Mouse (Mus musculus) thymus, adult 2 months (tissue): Measurements from ENCODE around the gene Celf2. TPM values are rescaled to one million over a fixed set of nuclear protein-coding genes. Genes with fewer than 3 reads are reported as not detected.

Source experiments
- DNase-seq: peaks from one replicate; pipeline ENCODE4 v3.0.0; 2021
- H3K27ac ChIP-seq: fragments of 200-500 bp; 2 replicates; pipeline ENCODE4 v1.5.1; 2012; ENCODE audit warnings: low read length, control low read depth; ENCODE audit not compliant: control insufficient read depth, insufficient read depth
- H3K27me3 ChIP-seq: fragments of 200-500 bp; 2 replicates; pipeline ENCODE4 v1.6.1; 2012; ENCODE audit warnings: mild to moderate bottlenecking, low read length, moderate library complexity, mixed read lengths; ENCODE audit not compliant: control insufficient read depth, insufficient read depth
- H3K36me3 ChIP-seq: fragments of 200-500 bp; 2 replicates; pipeline ENCODE4 v1.6.1; 2012; ENCODE audit warnings: mild to moderate bottlenecking, low read length, moderate library complexity; ENCODE audit not compliant: control insufficient read depth, insufficient read depth
- H3K4me1 ChIP-seq: fragments of 200-500 bp; replicated peaks from 2 replicates; pipeline ENCODE4 v1.6.1; 2012; ENCODE audit warnings: low read length; ENCODE audit not compliant: control insufficient read depth, insufficient read depth
- H3K4me3 ChIP-seq: fragments of 200-500 bp; 2 replicates; pipeline ENCODE4 v1.5.1; 2012; ENCODE audit warnings: mild to moderate bottlenecking, low read length, control low read depth, moderate library complexity; ENCODE audit not compliant: control insufficient read depth, insufficient read depth
- CTCF ChIP-seq: fragments of 200-500 bp; IDR thresholded peaks from 2 replicates; pipeline ENCODE4 v1.5.1; 2012; ENCODE audit warnings: mild to moderate bottlenecking, control low read depth, low read length, moderate library complexity, borderline replicate concordance; ENCODE audit not compliant: control insufficient read depth, poor library complexity, insufficient read depth; ENCODE audit errors: extremely low read depth
- POLR2A ChIP-seq: fragments of 200-500 bp; IDR thresholded peaks from 2 replicates; pipeline ENCODE4 v1.6.1; 2012; ENCODE audit warnings: mild to moderate bottlenecking, low read length, control low read depth, moderate library complexity; ENCODE audit not compliant: control insufficient read depth, poor library complexity, insufficient read depth; ENCODE audit errors: extremely low read depth
- WGBS: fragments of 180-500 bp; shearing (Covaris S2); methylation state at CpG from one replicate; pipeline ENCODE4 v1.1.7; 2018; 5-methylcytosine and 5-hydroxymethylcytosine counted together
- polyA plus RNA-seq: library from polyadenylated mRNA; depleted of rRNA; stranded (reverse); fragments of >200 nt; gene quantifications from 2 replicates; pipeline ENCODE4 v1.2.3, GENCODE M21; 2012

Gene Celf2
- polyA plus RNA-seq, 1 experiment, result 214 TPM

DNA sequence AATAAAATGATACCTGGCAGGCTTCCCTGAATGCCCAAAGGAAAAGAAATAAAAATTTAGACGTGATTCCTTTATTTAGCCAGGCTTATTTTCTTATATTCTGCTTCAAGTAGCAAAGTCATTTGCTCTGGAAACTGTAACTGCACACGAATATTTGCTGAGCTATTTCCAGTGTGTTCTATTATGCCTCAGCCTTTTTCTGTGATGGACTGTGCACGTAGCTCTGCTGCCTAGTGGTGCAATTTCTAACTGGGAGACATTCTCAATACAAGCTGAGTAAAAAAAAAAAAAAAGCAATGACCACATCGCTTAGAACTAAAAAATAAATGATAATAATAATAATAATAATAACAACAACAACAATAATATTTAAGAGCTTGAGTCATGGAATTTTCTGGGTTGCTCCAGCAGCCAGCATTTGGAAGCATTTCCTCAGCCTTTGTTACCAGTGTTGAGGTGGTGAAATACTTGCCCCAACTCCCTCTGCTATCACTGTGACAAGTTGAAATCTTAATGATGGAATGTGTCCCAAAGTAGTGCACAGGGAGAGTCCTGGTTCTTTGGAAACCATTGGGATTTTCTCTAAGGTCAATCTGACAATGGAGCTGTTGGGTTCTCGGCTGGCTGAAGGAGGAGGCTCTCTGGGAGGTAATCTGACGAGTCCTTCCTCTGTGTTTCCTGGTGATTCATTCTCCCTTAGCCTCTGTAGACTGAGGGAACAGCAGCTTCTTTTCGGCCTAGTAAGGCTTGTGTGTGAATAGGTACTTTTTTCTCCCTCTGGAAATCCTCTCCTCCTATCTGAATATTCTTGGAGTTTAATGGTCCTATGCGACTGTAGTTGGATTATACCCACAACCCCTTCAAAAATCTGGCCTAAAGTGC is 181.1 kb downstream of the Celf2 start:
- TF ChIP-seq POLR2A (no peak), CTCF (no peak)
- Histone ChIP-seq H3K4me1 (no peaks in the 10 kb centered on the region), H3K4me3 (no peak overlapping the region), H3K36me3 (no peaks in the 10 kb centered on the region), H3K27me3 (no peaks in the 10 kb centered on the region), H3K27ac (no peak overlapping the region)
- DNase-seq, result no peak
- 82% methylated on average over 8 of the region's 8 CpGs for WGBS

- H3K4me1 ChIP-seq, result no peaks in the 10 kb centered on the region
- no peaks in the 10 kb centered on the region for H3K27me3 ChIP-seq
- H3K36me3 ChIP-seq, result no peaks in the 10 kb centered on the region
- no peak overlapping the region for H3K27ac ChIP-seq
- no peak overlapping the region for H3K4me3 ChIP-seq
- TF ChIP-seq CTCF (no peak), POLR2A (no peak)
- WGBS, result 89% methylated on average over 3 of the region's 3 CpGs
- no peak for DNase-seq
Measured at GRCm38 (mm10) chr2:7319760-7320159, 189.6 kb downstream of the Celf2 start.

DNA sequence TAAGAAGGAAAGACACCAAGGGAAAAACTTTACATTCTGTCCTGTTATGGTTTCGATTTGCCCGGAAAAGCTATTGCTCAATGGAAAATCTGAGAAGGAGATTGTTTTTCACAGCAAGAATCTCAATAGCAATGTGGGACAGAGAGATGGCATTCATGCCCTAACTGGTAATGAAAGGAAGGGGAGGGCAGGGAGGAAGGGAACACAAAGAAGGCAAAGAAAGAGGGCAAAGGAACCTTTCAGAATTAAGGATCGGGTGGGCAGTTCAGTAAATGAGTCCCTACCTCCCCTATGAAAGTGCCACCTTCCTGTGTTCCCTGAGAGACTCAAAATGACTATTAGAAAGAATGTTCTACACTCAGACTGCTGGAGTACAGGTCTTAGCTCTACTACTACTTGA is 197.6 kb downstream of the Celf2 start:
- Histone ChIP-seq H3K4me3 (no peak overlapping the region), H3K27ac (no peak overlapping the region), H3K36me3 (no peaks in the 10 kb centered on the region), H3K27me3 (no peaks in the 10 kb centered on the region), H3K4me1 (no peaks in the 10 kb centered on the region)
- no peak for DNase-seq
- TF ChIP-seq POLR2A (no peak), CTCF (no peak)
- WGBS, result 94% methylated on average over 3 of the region's 3 CpGs

DNA sequence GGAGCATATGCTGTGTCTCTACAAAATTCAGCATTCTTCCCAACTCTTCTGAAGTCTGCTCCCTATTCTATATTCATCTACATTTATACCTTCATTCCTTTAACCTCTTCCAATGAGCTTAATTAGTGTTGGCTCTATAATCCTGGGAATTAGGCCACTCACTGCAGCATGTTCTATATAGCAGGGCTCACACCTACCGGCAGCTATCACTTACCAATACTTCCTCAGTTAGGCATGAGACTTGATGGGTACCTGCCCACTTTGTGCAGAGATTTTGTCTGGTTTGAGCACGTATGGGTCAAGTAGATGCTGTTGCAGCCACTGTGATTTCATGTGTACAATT is 198.6 kb downstream of the Celf2 start:
- Histone ChIP-seq H3K4me3 (no peak overlapping the region), H3K4me1 (no peaks in the 10 kb centered on the region), H3K27ac (no peak overlapping the region), H3K27me3 (no peaks in the 10 kb centered on the region), H3K36me3 (no peaks in the 10 kb centered on the region)
- no peak for TF ChIP-seq POLR2A
- TF ChIP-seq CTCF, result no peak
- DNase-seq, result no peak
- WGBS, result 91% methylated on average over 2 of the region's 2 CpGs

GRCm38 (mm10) chr2:7310129-7310839 is 199.1 kb downstream of the Celf2 start:
- no peak for DNase-seq
- no peaks in the 10 kb centered on the region for H3K4me1 ChIP-seq
- WGBS, result 68% methylated on average over 2 of the region's 2 CpGs
- H3K27ac ChIP-seq, result no peak overlapping the region
- H3K4me3 ChIP-seq, result no peak overlapping the region
- H3K36me3 ChIP-seq, result no peaks in the 10 kb centered on the region
- TF ChIP-seq CTCF, result no peak
- no peak for TF ChIP-seq POLR2A
- H3K27me3 ChIP-seq, result no peaks in the 10 kb centered on the region

- 98% methylated on average over 1 of the region's 1 CpGs for WGBS
- Histone ChIP-seq H3K27ac (no peak overlapping the region), H3K4me1 (no peaks in the 10 kb centered on the region), H3K36me3 (no peaks in the 10 kb centered on the region), H3K27me3 (no peaks in the 10 kb centered on the region), H3K4me3 (no peak overlapping the region)
- TF ChIP-seq POLR2A, result no peak
- no peak for TF ChIP-seq CTCF
- DNase-seq, result no peak
Measured at GRCm38 (mm10) chr2:7309324-7309723, 200.0 kb downstream of the Celf2 start.

GRCm38 (mm10) chr2:7308731-7309130 is 200.6 kb downstream of the Celf2 start:
- Histone ChIP-seq H3K4me1 (no peaks in the 10 kb centered on the region), H3K4me3 (no peak overlapping the region), H3K27ac (no peak overlapping the region), H3K36me3 (no peaks in the 10 kb centered on the region), H3K27me3 (no peaks in the 10 kb centered on the region)
- WGBS, result 82% methylated on average over 1 of the region's 1 CpGs
- DNase-seq, result no peak
- TF ChIP-seq CTCF (no peak), POLR2A (no peak)
